Mouse (Mus musculus): ENCODE data around the gene Snx9. TPM values are rescaled to one million over a fixed set of nuclear protein-coding genes. Genes with fewer than 3 reads are reported as not detected.

The Snx9 gene
- polyA plus RNA-seq, 1 experiment, result 24.7 TPM

DNA sequence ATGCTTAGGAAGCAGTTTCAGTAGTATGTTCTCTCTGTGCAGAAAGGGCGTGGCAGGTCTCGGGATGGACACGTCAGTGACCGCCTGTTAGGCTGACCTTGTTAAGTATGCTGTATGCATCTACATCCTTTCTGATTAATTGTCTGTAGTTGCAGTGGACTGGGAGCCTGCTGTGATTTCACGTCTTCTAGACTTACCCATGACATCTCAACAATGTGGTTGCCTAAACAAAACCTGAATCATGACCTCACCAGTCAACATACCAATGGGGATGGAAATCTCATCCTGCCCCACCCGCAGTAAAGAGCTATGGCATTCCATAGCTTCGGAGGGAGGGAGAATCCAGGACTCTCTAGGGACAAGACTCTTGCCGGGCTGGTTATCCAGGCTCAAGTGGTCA is 5.0 kb downstream of the Snx9 start:
- Histone ChIP-seq H3K4me3 (no peak overlapping the region), H3ac (ENCODE audit: control insufficient read depth, insufficient read length) (no peak overlapping the region), H3K79me2 (ENCODE audit: control insufficient read depth, insufficient read depth) (peaks cover 91% of the 10 kb centered on the region), H3K36me3 (ENCODE audit: control insufficient read depth, insufficient read depth) (no peaks in the 10 kb centered on the region), H3K4me2 (ENCODE audit: low read depth) (peak overlapping the region; percentile 73), H3K27me3 (ENCODE audit: control insufficient read depth, insufficient read depth, insufficient read length) (no peaks in the 10 kb centered on the region)
- TF ChIP-seq REST (IDR thresholded peaks at IDR 0.05; ENCODE audit: insufficient read depth, insufficient read length) (no peak), CEBPB (IDR thresholded peaks at IDR 0.05; ENCODE audit: insufficient read depth, poor library complexity, severe bottlenecking) (no peak), TCF12 (IDR thresholded peaks at IDR 0.05; ENCODE audit: insufficient read depth, poor library complexity, severe bottlenecking) (no peak), USF1 (IDR thresholded peaks at IDR 0.05; ENCODE audit: low read depth) (no peak), SRF (IDR thresholded peaks at IDR 0.05; ENCODE audit: control insufficient read depth, insufficient read length, low read depth) (no peak), MAX (IDR thresholded peaks at IDR 0.05; ENCODE audit: low read depth) (no peak), TCF3 (IDR thresholded peaks at IDR 0.05; ENCODE audit: insufficient read length, low read depth) (no peak), POLR2A (IDR thresholded peaks at IDR 0.05; ENCODE audit: insufficient read length, low read depth) (no peak), POLR2AphosphoS2 (IDR thresholded peaks at IDR 0.05; ENCODE audit: insufficient read length, low read depth) (no peak), MYOG (IDR thresholded peaks at IDR 0.05; ENCODE audit: control insufficient read depth in 1 of 3, insufficient read depth in 1 of 3, insufficient read length in 2 of 3, low read depth in 2 of 3) (no peak), E2F4 (IDR thresholded peaks at IDR 0.05; ENCODE audit: insufficient read depth) (no peak), MYOD1 (IDR thresholded peaks at IDR 0.05; ENCODE audit: control insufficient read depth in 1 of 3, insufficient read length in 2 of 3, low read depth in 2 of 3) (no peak)

DNA sequence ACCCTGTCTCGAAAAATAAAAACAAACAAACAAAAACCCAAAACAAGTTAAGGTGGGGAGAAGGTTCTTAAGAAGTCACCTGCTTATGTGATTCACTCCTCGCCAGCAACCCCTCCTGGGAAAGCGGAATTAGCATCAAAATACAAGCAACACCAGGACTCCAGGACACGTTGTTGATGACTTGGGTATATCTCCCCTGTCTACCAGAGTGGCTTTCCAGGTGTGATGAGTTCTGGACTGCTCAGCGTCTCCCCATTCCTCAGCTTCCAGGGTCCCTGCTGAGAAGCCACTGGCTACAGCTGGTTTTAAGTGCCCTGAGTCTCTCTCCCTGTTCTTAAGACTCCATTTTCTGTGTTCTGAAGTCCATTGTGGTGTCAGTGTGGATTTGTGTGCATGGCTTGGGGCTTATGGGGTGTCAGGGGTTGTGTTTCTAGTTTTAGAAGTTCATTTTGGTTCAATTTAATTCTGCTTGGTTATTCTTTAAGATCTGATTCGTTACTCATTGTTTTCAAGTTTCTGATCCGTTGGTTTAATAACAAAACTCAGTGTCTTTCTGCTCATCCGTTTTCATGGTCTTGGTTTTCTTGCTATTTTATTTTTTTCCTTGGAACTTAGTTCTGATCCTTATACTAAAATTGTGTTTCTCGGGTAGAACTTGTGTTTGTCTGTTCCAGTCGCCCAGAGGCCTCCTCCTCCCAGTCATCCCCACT is 7.7 kb downstream of the Snx9 start:
- TF ChIP-seq MYOG (IDR thresholded peaks at IDR 0.05; ENCODE audit: control insufficient read depth in 1 of 3, insufficient read depth in 1 of 3, insufficient read length in 2 of 3, low read depth in 2 of 3), result no peak
- TF ChIP-seq REST (IDR thresholded peaks at IDR 0.05; ENCODE audit: insufficient read depth, insufficient read length), result no peak
- no peaks in the 10 kb centered on the region for H3K27me3 ChIP-seq (ENCODE audit: control insufficient read depth, insufficient read depth, insufficient read length)
- H3K4me2 ChIP-seq (ENCODE audit: low read depth), result peak overlapping the region; percentile 0
- H3K79me2 ChIP-seq (ENCODE audit: control insufficient read depth, insufficient read depth), result peaks cover 91% of the 10 kb centered on the region
- no peak overlapping the region for H3ac ChIP-seq (ENCODE audit: control insufficient read depth, insufficient read length)
- no peaks in the 10 kb centered on the region for H3K36me3 ChIP-seq (ENCODE audit: control insufficient read depth, insufficient read depth)
- no peak overlapping the region for H3K4me3 ChIP-seq

DNA sequence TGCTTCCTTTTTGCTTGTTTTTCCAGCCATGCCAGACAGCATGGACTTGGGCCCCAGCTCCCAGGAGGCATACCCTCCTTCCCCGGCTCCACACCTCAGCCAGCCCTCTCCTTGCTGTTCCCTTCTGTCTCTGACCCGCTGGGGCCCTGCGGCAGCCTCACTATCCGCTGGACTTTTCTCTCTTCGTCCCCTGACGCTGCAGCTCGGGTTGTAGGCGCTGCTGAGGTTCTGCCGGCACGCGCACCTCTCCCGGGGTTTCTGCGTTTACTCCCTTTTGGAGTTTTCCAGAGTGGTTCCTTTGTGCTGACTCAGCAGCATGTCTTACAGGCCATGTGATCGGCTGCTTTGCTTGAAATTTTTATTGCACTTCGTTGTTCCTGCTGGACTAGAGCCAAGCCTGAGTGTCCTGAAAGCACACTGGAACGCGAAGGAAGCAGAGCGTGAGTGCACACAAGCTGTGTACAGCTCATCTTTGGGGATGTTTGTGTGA is 8.3 kb downstream of the Snx9 start:
- H3ac ChIP-seq (ENCODE audit: control insufficient read depth, insufficient read length), result no peak overlapping the region
- no peak overlapping the region for H3K4me3 ChIP-seq
- H3K4me2 ChIP-seq (ENCODE audit: low read depth), result peak overlapping the region; percentile 0
- H3K79me2 ChIP-seq (ENCODE audit: control insufficient read depth, insufficient read depth), result peaks cover 91% of the 10 kb centered on the region
- H3K27me3 ChIP-seq (ENCODE audit: control insufficient read depth, insufficient read depth, insufficient read length), result no peaks in the 10 kb centered on the region
- TF ChIP-seq TCF12 (IDR thresholded peaks at IDR 0.05; ENCODE audit: insufficient read depth, poor library complexity, severe bottlenecking) (no peak), USF1 (IDR thresholded peaks at IDR 0.05; ENCODE audit: low read depth) (no peak), MYOG (IDR thresholded peaks at IDR 0.05; ENCODE audit: control insufficient read depth in 1 of 3, insufficient read depth in 1 of 3, insufficient read length in 2 of 3, low read depth in 2 of 3) (no peak), MYOD1 (IDR thresholded peaks at IDR 0.05; ENCODE audit: control insufficient read depth in 1 of 3, insufficient read length in 2 of 3, low read depth in 2 of 3) (no peak), REST (IDR thresholded peaks at IDR 0.05; ENCODE audit: insufficient read depth, insufficient read length) (no peak), TCF3 (IDR thresholded peaks at IDR 0.05; ENCODE audit: insufficient read length, low read depth) (no peak), POLR2A (IDR thresholded peaks at IDR 0.05; ENCODE audit: insufficient read length, low read depth) (no peak), CEBPB (IDR thresholded peaks at IDR 0.05; ENCODE audit: insufficient read depth, poor library complexity, severe bottlenecking) (no peak), SRF (IDR thresholded peaks at IDR 0.05; ENCODE audit: control insufficient read depth, insufficient read length, low read depth) (no peak), POLR2AphosphoS2 (IDR thresholded peaks at IDR 0.05; ENCODE audit: insufficient read length, low read depth) (no peak), E2F4 (IDR thresholded peaks at IDR 0.05; ENCODE audit: insufficient read depth) (no peak), MAX (IDR thresholded peaks at IDR 0.05; ENCODE audit: low read depth) (no peak)
- H3K36me3 ChIP-seq (ENCODE audit: control insufficient read depth, insufficient read depth), result no peaks in the 10 kb centered on the region

DNA sequence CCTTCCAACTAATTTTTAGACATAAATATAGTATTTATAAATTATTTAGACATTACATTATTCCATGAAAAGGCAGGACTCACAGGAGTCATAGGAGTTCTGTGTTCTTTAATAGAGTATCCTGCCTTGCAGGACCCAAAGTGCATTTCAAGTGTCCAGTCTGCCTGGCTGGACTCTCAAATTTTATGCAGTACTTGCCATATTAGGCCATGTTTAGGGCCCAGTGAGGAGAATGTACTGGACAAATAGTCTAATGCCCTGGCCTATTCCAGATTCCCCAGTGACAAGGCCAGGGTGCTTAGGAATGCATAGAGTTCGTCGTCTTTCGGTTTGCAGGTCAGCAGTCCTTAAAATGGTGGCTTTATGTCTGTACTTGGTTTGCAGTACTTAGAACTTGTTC is 8.9 kb downstream of the Snx9 start:
- no peak overlapping the region for H3ac ChIP-seq (ENCODE audit: control insufficient read depth, insufficient read length)
- H3K4me3 ChIP-seq, result no peak overlapping the region
- H3K36me3 ChIP-seq (ENCODE audit: control insufficient read depth, insufficient read depth), result no peaks in the 10 kb centered on the region
- no peaks in the 10 kb centered on the region for H3K27me3 ChIP-seq (ENCODE audit: control insufficient read depth, insufficient read depth, insufficient read length)
- peaks cover 91% of the 10 kb centered on the region for H3K79me2 ChIP-seq (ENCODE audit: control insufficient read depth, insufficient read depth)
- TF ChIP-seq REST (IDR thresholded peaks at IDR 0.05; ENCODE audit: insufficient read depth, insufficient read length), result no peak
- TF ChIP-seq USF1 (IDR thresholded peaks at IDR 0.05; ENCODE audit: low read depth), result no peak
- TF ChIP-seq POLR2AphosphoS2 (IDR thresholded peaks at IDR 0.05; ENCODE audit: insufficient read length, low read depth), result no peak
- TF ChIP-seq TCF3 (IDR thresholded peaks at IDR 0.05; ENCODE audit: insufficient read length, low read depth), result no peak
- TF ChIP-seq POLR2A (IDR thresholded peaks at IDR 0.05; ENCODE audit: insufficient read length, low read depth), result no peak
- no peak for TF ChIP-seq MAX (IDR thresholded peaks at IDR 0.05; ENCODE audit: low read depth)
- TF ChIP-seq SRF (IDR thresholded peaks at IDR 0.05; ENCODE audit: control insufficient read depth, insufficient read length, low read depth), result no peak
- TF ChIP-seq MYOG (IDR thresholded peaks at IDR 0.05; ENCODE audit: control insufficient read depth in 1 of 3, insufficient read depth in 1 of 3, insufficient read length in 2 of 3, low read depth in 2 of 3), result no peak
- no peak for TF ChIP-seq MYOD1 (IDR thresholded peaks at IDR 0.05; ENCODE audit: control insufficient read depth in 1 of 3, insufficient read length in 2 of 3, low read depth in 2 of 3)
- TF ChIP-seq TCF12 (IDR thresholded peaks at IDR 0.05; ENCODE audit: insufficient read depth, poor library complexity, severe bottlenecking), result no peak
- no peak for TF ChIP-seq CEBPB (IDR thresholded peaks at IDR 0.05; ENCODE audit: insufficient read depth, poor library complexity, severe bottlenecking)
- H3K4me2 ChIP-seq (ENCODE audit: low read depth), result no peak overlapping the region

Data from myocyte (in vitro differentiated cells).